24 mouse cellular contexts compared by ENCODE assay signal in the genomic region with DNA sequence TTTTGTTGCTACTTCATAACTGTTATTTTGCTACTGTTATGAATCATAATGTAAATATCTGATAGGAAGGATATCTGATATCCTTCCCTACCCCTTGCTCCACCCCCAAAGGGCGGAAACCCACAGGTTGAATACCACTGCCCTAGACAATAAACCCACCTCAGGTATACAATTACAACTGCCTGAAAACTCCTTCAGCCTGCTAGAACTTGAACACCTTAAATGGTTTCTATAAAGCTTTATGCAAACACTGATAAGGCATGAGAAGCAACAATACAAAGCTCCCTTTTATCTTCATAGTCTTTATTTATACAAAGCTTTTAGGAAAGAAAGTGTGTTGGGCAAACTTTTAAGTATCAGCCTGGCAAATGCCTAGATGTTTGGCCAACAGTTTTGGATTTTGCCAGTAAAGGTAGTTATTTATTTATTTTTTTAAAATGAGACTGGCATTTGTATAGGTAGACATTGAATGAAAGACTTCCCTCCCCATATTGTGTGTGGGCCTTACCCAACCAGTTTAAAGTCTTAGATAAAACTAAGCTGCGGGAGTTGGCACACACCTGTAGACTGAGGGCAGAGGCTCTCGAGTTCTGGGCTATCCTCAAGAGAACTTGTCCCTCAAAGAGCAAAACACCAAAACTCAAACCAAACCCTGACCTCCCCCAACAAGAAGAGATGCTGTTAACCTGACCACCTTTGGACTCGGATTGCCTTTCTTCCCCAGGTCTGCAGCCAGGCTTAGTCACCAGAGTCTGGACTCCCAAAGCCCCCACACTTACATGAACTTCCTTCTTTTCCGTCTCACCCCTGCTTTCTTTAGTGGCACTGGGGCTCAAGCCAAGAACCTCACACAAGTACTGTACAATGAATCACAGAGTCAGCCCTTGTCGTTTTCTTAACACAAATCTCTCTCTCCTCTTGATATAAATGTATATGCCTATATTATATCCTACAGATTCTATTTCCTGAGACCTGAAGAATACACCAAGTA. TPM values are rescaled to one million over a fixed set of nuclear protein-coding genes. Genes with fewer than 3 reads are reported as not detected.
DNase-seq lines count a peak whose midpoint lies in the region; ATAC-seq and TF ChIP-seq lines count a peak whose summit lies in the region.
"Had no signal": no experiment of that assay in that cellular context is flagged by ENCODE, and none has a peak within 500 bp of the region (broad histone marks: within the 10 kb centered on the region; RNA-seq: fewer than 3 reads in every experiment).

No protein-coding gene starts in this region.

- TF ChIP-seq CTCF in intestine, postnatal 0 days (IDR thresholded peaks at IDR 0.05; ENCODE audit: low read depth): no peak
- no peak for TF ChIP-seq CTCF in MEL (IDR thresholded peaks at IDR 0.05 in 2 of 3, conservative IDR thresholded peaks at IDR 0.05 in 1 of 3; ENCODE audit: control insufficient read depth in 1 of 3, insufficient read depth in 1 of 3, low read depth in 2 of 3, low read length in 3 of 3, poor library complexity in 1 of 3, severe bottlenecking in 1 of 3)

- no peaks in the 10 kb centered on the region for H3K79me2 ChIP-seq in MEL (ENCODE audit: control insufficient read depth, insufficient read depth, low read length, poor library complexity)

- no peak overlapping the region for H3K4me2 ChIP-seq in intestine, embryonic 15.5 days (replicated peaks)
- H3K4me2 ChIP-seq in intestine, postnatal 0 days (replicated peaks; ENCODE audit: low read depth): no peak overlapping the region
- H3K4me2 ChIP-seq in stomach, embryonic 15.5 days: no peak overlapping the region
- H3K4me2 ChIP-seq: embryonic facial prominence, embryonic 12.5 days; forebrain, embryonic 12.5 days; heart, embryonic 11.5 days; heart, embryonic 15.5 days; hindbrain, embryonic 14.5 days had no signal

- no peaks in the 10 kb centered on the region for H3K4me1 ChIP-seq in intestine, embryonic 15.5 days (replicated peaks)
- no peaks in the 10 kb centered on the region for H3K4me1 ChIP-seq in intestine, postnatal 0 days (replicated peaks; ENCODE audit: control insufficient read depth, insufficient read depth, low read length)
- peaks cover 0 to 3% of the 10 kb centered on the region in 2 experiments; a peak in 1 of 4 replicates for H3K4me1 ChIP-seq in MEL (ENCODE audit: control insufficient read depth in 1 of 2, insufficient read depth in 2 of 2, low read length in 2 of 2)
- H3K4me1 ChIP-seq in stomach, embryonic 15.5 days: no peaks in the 10 kb centered on the region
- H3K4me1 ChIP-seq: embryonic facial prominence, embryonic 12.5 days; forebrain, embryonic 12.5 days had no signal

- H3K27me3 ChIP-seq in intestine, embryonic 15.5 days (replicated peaks): no peaks in the 10 kb centered on the region
- no peaks in the 10 kb centered on the region for H3K27me3 ChIP-seq in intestine, postnatal 0 days (replicated peaks; ENCODE audit: control insufficient read depth, insufficient read depth, low read length)
- H3K27me3 ChIP-seq in MEL (ENCODE audit: control insufficient read depth in 1 of 2, insufficient read depth in 2 of 2, low read length in 2 of 2): no peaks in the 10 kb centered on the region
- H3K27me3 ChIP-seq in stomach, embryonic 15.5 days (replicated peaks): no peaks in the 10 kb centered on the region
- H3K27me3 ChIP-seq: CH12.LX; embryonic facial prominence, embryonic 12.5 days; forebrain, embryonic 12.5 days; heart, embryonic 15.5 days had no signal

- no peak overlapping the region for H3K27ac ChIP-seq in intestine, embryonic 15.5 days
- H3K27ac ChIP-seq in intestine, postnatal 0 days (ENCODE audit: low read depth, low read length): no peak overlapping the region
- H3K27ac ChIP-seq in MEL (ENCODE audit: control insufficient read depth, low read depth, low read length): no peak overlapping the region
- H3K27ac ChIP-seq in stomach, embryonic 15.5 days: peak overlapping the region; percentile 67
- H3K27ac ChIP-seq: embryonic facial prominence, embryonic 12.5 days; forebrain, embryonic 12.5 days; heart, embryonic 15.5 days; hindbrain, embryonic 10.5 days; hindbrain, embryonic 14.5 days had no signal

- no peak for TF ChIP-seq EP300 in MEL (IDR thresholded peaks at IDR 0.05; ENCODE audit: low read depth in 1 of 2, low read length in 2 of 2)

- 67% methylated on average over 6 of the region's 6 CpGs for WGBS in intestine, embryonic 15.5 days
- WGBS in intestine, postnatal 0 days: 52% methylated on average over 6 of the region's 6 CpGs
- 66% methylated on average over 6 of the region's 6 CpGs for WGBS in stomach, embryonic 15.5 days

- DNase-seq in MEL (ENCODE audit: low read depth, low spot score): peak; percentile 33
- DNase-seq in left cerebral cortex, postnatal 10 days (ENCODE audit: extremely low spot score in 1 of 2, low spot score in 2 of 2): no peak
- no peak for DNase-seq in layer of hippocampus, postnatal 10 days (ENCODE audit: low spot score in 2 of 2)
- DNase-seq: adrenal gland, adult 2 months; adrenal gland, postnatal 25 days; cerebellum, adult 18-20 months; cerebellum, postnatal 14 days; gastrocnemius, postnatal 25 days; heart, adult 18-20 months; heart, postnatal 14 days had no signal

- no peak for TF ChIP-seq POLR2A in MEL (IDR thresholded peaks at IDR 0.05; ENCODE audit: control insufficient read depth in 1 of 2, insufficient read depth in 1 of 2, low read depth in 1 of 2, low read length in 2 of 2, poor library complexity in 1 of 2)

- H3K9ac ChIP-seq in intestine, embryonic 15.5 days: no peak overlapping the region
- H3K9ac ChIP-seq in intestine, postnatal 0 days (ENCODE audit: low read depth, low read length): no peak overlapping the region
- no peak overlapping the region for H3K9ac ChIP-seq in MEL (ENCODE audit: control insufficient read depth, low read depth, low read length, poor library complexity, severe bottlenecking)
- H3K9ac ChIP-seq in stomach, embryonic 15.5 days: no peak overlapping the region
- H3K9ac ChIP-seq: embryonic facial prominence, embryonic 12.5 days; forebrain, embryonic 12.5 days; heart, embryonic 15.5 days; hindbrain, embryonic 14.5 days had no signal

- peak; percentile 75 for ATAC-seq in intestine, embryonic 15.5 days
- ATAC-seq in intestine, postnatal 0 days: no peak
- peak; percentile 69 to 89 for ATAC-seq in hematopoietic stem cell, adult 5-6 weeks (replicated peaks in 1 of 2; ENCODE audit: insufficient read depth in 1 of 2, low FRiP score in 2 of 2, low TSS enrichment in 1 of 2, low read depth in 1 of 2, poor library complexity in 2 of 2, severe bottlenecking in 2 of 2)
- peak; percentile 83 for ATAC-seq in stomach, embryonic 15.5 days (ENCODE audit: insufficient read depth, low FRiP score, low read depth)
- ATAC-seq in megakaryocyte-erythroid progenitor cell, adult 5-6 weeks (replicated peaks; ENCODE audit: low FRiP score, low TSS enrichment, poor library complexity, severe bottlenecking): no peak
- ATAC-seq: forebrain, embryonic 16.5 days had no signal

- no peak overlapping the region for H3K4me3 ChIP-seq in intestine, embryonic 15.5 days (replicated peaks)
- no peak overlapping the region for H3K4me3 ChIP-seq in intestine, postnatal 0 days (ENCODE audit: low read depth, low read length)
- H3K4me3 ChIP-seq in MEL (ENCODE audit: control insufficient read depth in 1 of 2, insufficient read depth in 1 of 2, low read depth in 2 of 2, low read length in 2 of 2): no peak overlapping the region
- no peak overlapping the region for H3K4me3 ChIP-seq in stomach, embryonic 15.5 days (replicated peaks)
- H3K4me3 ChIP-seq: embryonic facial prominence, embryonic 12.5 days; forebrain, embryonic 12.5 days; heart, embryonic 15.5 days; hindbrain, embryonic 10.5 days had no signal

- TF ChIP-seq RAD21 in MEL (IDR thresholded peaks at IDR 0.05; ENCODE audit: low read depth, low read length): no peak

- H3K36me3 ChIP-seq in intestine, embryonic 15.5 days: no peaks in the 10 kb centered on the region
- no peaks in the 10 kb centered on the region for H3K36me3 ChIP-seq in intestine, postnatal 0 days (ENCODE audit: control insufficient read depth, insufficient read depth)
- no peaks in the 10 kb centered on the region for H3K36me3 ChIP-seq in MEL (ENCODE audit: control insufficient read depth in 1 of 2, insufficient read depth in 2 of 2, low read length in 2 of 2)
- H3K36me3 ChIP-seq in stomach, embryonic 15.5 days: no peaks in the 10 kb centered on the region
- H3K36me3 ChIP-seq: embryonic facial prominence, embryonic 12.5 days; forebrain, embryonic 12.5 days; heart, embryonic 15.5 days; hindbrain, embryonic 10.5 days had no signal

- no peaks in the 10 kb centered on the region for H3K9me3 ChIP-seq in intestine, embryonic 15.5 days
- no peaks in the 10 kb centered on the region for H3K9me3 ChIP-seq in intestine, postnatal 0 days (ENCODE audit: control insufficient read depth)
- H3K9me3 ChIP-seq in MEL (replicated peaks; ENCODE audit: insufficient read depth, low read length): no peaks in the 10 kb centered on the region
- H3K9me3 ChIP-seq in stomach, embryonic 15.5 days: no peaks in the 10 kb centered on the region
- H3K9me3 ChIP-seq: embryonic facial prominence, embryonic 12.5 days; forebrain, embryonic 12.5 days; heart, embryonic 15.5 days had no signal

- intact Hi-C loops in left cerebral cortex, postnatal 10 days (cut with DNase I): no loop called here

RNA-seq across cellular contexts. Expression of a gene that starts 24.7 kb away (rescaled TPM):
- polyA plus RNA-seq in intestine, embryonic 15.5 days (2015; fragmentation: Nextera tagmentation; extraction: Ambion mirVana): 0.34 and 0.36 TPM in 2 replicates
- polyA plus RNA-seq in intestine, postnatal 0 days (2015; fragmentation: Nextera tagmentation; extraction: Ambion mirVana): 0.18 and 0.27 TPM in 2 replicates
- 0.07 and 0.08 TPM in 2 replicates for total RNA-seq in MEL (2012; rRNA removed)
- polyA plus RNA-seq in MEL (2012; ENCODE audit: insufficient read depth in 1 of 2, insufficient read length in 2 of 2, low read depth in 1 of 2, low replicate concordance in 2 of 2, missing spikeins in 1 of 2): under 1 TPM in 1 of 2 experiments, not detected in 1; 0.22 TPM
- 0.13 and 0.20 TPM in 2 replicates for total RNA-seq in hematopoietic stem cell, adult 5-6 weeks (2017)
- polyA plus RNA-seq in stomach, embryonic 15.5 days (2015; fragmentation: Nextera tagmentation; extraction: Ambion mirVana): 0.64 and 0.72 TPM in 2 replicates
- total RNA-seq in left cerebral cortex, postnatal 10 days (2021): 1 to 10 TPM; 1.8 to 2.6 TPM
- 1 to 10 TPM; 1.7 to 2.7 TPM for total RNA-seq in layer of hippocampus, postnatal 10 days (2021)
- 0.15 TPM in 1 of 2 replicates, not detected in the other for total RNA-seq in megakaryocyte-erythroid progenitor cell, adult 5-6 weeks (2014; fragmentation: Nextera tagmentation)
- 1.1 TPM in 1 of 2 replicates, not detected in the other for total RNA-seq in megakaryocyte-erythroid progenitor cell, adult 5-6 weeks (2017)

RNA-seq across cellular contexts. Expression of a gene that starts 24.9 kb away (rescaled TPM):
- 73.6 and 83.9 TPM in 2 replicates for polyA plus RNA-seq in intestine, embryonic 15.5 days (2015; fragmentation: Nextera tagmentation; extraction: Ambion mirVana)
- 80.8 and 92.9 TPM in 2 replicates for polyA plus RNA-seq in intestine, postnatal 0 days (2015; fragmentation: Nextera tagmentation; extraction: Ambion mirVana)
- total RNA-seq in MEL (2012; rRNA removed): 46.1 and 47.2 TPM in 2 replicates
- polyA plus RNA-seq in MEL (2012; ENCODE audit: insufficient read depth in 1 of 2, insufficient read length in 2 of 2, low read depth in 1 of 2, low replicate concordance in 2 of 2, missing spikeins in 1 of 2): 10 to 100 TPM in 1 of 2 experiments, not detected in 1; 81.1 TPM
- total RNA-seq in hematopoietic stem cell, adult 5-6 weeks (2017): 196 and 243 TPM in 2 replicates
- 122 and 124 TPM in 2 replicates for polyA plus RNA-seq in stomach, embryonic 15.5 days (2015; fragmentation: Nextera tagmentation; extraction: Ambion mirVana)
- 1,000 to 10,000 TPM in 1 of 2 experiments, 100 to 1,000 TPM in 1; 850 to 1,099 TPM for total RNA-seq in left cerebral cortex, postnatal 10 days (2021)
- total RNA-seq in layer of hippocampus, postnatal 10 days (2021): 1,000 to 10,000 TPM; 1,051 to 1,097 TPM
- 49.6 and 116 TPM in 2 replicates for total RNA-seq in megakaryocyte-erythroid progenitor cell, adult 5-6 weeks (2014; fragmentation: Nextera tagmentation)
- total RNA-seq in megakaryocyte-erythroid progenitor cell, adult 5-6 weeks (2017): 74.8 and 98.1 TPM in 2 replicates

RNA-seq across cellular contexts. Expression of a gene that starts 33.1 kb away (rescaled TPM):
- not detected in 2 replicates for polyA plus RNA-seq in intestine, embryonic 15.5 days (2015; fragmentation: Nextera tagmentation; extraction: Ambion mirVana)
- polyA plus RNA-seq in intestine, postnatal 0 days (2015; fragmentation: Nextera tagmentation; extraction: Ambion mirVana): not detected in 2 replicates
- not detected in 2 replicates for total RNA-seq in MEL (2012; rRNA removed)
- not detected for polyA plus RNA-seq in MEL (2012; ENCODE audit: insufficient read depth in 1 of 2, insufficient read length in 2 of 2, low read depth in 1 of 2, low replicate concordance in 2 of 2, missing spikeins in 1 of 2)
- not detected in 2 replicates for total RNA-seq in hematopoietic stem cell, adult 5-6 weeks (2017)
- polyA plus RNA-seq in stomach, embryonic 15.5 days (2015; fragmentation: Nextera tagmentation; extraction: Ambion mirVana): not detected in 2 replicates
- not detected for total RNA-seq in left cerebral cortex, postnatal 10 days (2021)
- total RNA-seq in layer of hippocampus, postnatal 10 days (2021): not detected
- not detected in 2 replicates for total RNA-seq in megakaryocyte-erythroid progenitor cell, adult 5-6 weeks (2014; fragmentation: Nextera tagmentation)
- total RNA-seq in megakaryocyte-erythroid progenitor cell, adult 5-6 weeks (2017): not detected in 2 replicates
- total RNA-seq: adrenal gland, adult 2 months; adrenal gland, postnatal 25 days; CH12.LX; gastrocnemius, postnatal 25 days; heart, adult 18-20 months; heart, postnatal 14 days had no signal
- polyA plus RNA-seq: adrenal gland, adult 2 months; cortical plate, adult 2 months; embryonic facial prominence, embryonic 12.5 days; forebrain, embryonic 12.5 days; heart, embryonic 11.5 days; heart, embryonic 15.5 days; hindbrain, embryonic 10.5 days; hindbrain, embryonic 14.5 days had no signal

RNA-seq across cellular contexts. Expression of a gene that starts 50.5 kb away (rescaled TPM):
- 0.18 and 0.29 TPM in 2 replicates for polyA plus RNA-seq in intestine, embryonic 15.5 days (2015; fragmentation: Nextera tagmentation; extraction: Ambion mirVana)
- polyA plus RNA-seq in intestine, postnatal 0 days (2015; fragmentation: Nextera tagmentation; extraction: Ambion mirVana): not detected in 2 replicates
- 0.10 TPM in 1 of 2 replicates, not detected in the other for total RNA-seq in MEL (2012; rRNA removed)
- polyA plus RNA-seq in MEL (2012; ENCODE audit: insufficient read depth in 1 of 2, insufficient read length in 2 of 2, low read depth in 1 of 2, low replicate concordance in 2 of 2, missing spikeins in 1 of 2): under 1 TPM in 1 of 2 experiments, not detected in 1; 0.50 TPM
- total RNA-seq in hematopoietic stem cell, adult 5-6 weeks (2017): not detected in 2 replicates
- polyA plus RNA-seq in stomach, embryonic 15.5 days (2015; fragmentation: Nextera tagmentation; extraction: Ambion mirVana): 0.17 and 0.26 TPM in 2 replicates
- not detected for total RNA-seq in left cerebral cortex, postnatal 10 days (2021)
- total RNA-seq in layer of hippocampus, postnatal 10 days (2021): not detected
- not detected in 2 replicates for total RNA-seq in megakaryocyte-erythroid progenitor cell, adult 5-6 weeks (2014; fragmentation: Nextera tagmentation)
- not detected in 2 replicates for total RNA-seq in megakaryocyte-erythroid progenitor cell, adult 5-6 weeks (2017)
- total RNA-seq: adrenal gland, adult 2 months; adrenal gland, postnatal 25 days; CH12.LX; gastrocnemius, postnatal 25 days; heart, adult 18-20 months; heart, postnatal 14 days had no signal
- polyA plus RNA-seq: adrenal gland, adult 2 months; cortical plate, adult 2 months had no signal

Comparison
In these comparisons a context has a peak if more than half of its experiments do, and no peak if none do; other contexts are left out.
1. ATAC-seq: peak in intestine, embryonic 15.5 days (single experiment), hematopoietic stem cell, adult 5-6 weeks (2 of 2) and stomach, embryonic 15.5 days (single experiment); none in intestine, postnatal 0 days (single experiment) and megakaryocyte-erythroid progenitor cell, adult 5-6 weeks (single experiment).